Mouse (Mus musculus) bone marrow, adult 2 months (tissue): ENCODE data around the gene Pex11b. TPM values are rescaled to one million over a fixed set of nuclear protein-coding genes. Genes with fewer than 3 reads are reported as not detected.
"Not testable (repeated sequence)": the region's sequence is repeated elsewhere in the genome, so short reads cannot be mapped to it uniquely, and the experiment has no call there.

ENCODE experiments used
- H3K27ac ChIP-seq: fragments of 200-500 bp; 2 replicates; pipeline ENCODE4 v1.5.1; 2012; ENCODE audit warnings: low read depth, mild to moderate bottlenecking, control low read depth, inconsistent platforms, low read length; ENCODE audit not compliant: control insufficient read depth, poor library complexity, insufficient read depth
- H3K4me1 ChIP-seq: fragments of 200-500 bp; 2 replicates; pipeline ENCODE4 v1.6.1; 2011; ENCODE audit warnings: low read length; ENCODE audit not compliant: control insufficient read depth, insufficient read depth
- H3K4me3 ChIP-seq: fragments of 200-500 bp; replicated peaks from 2 replicates; pipeline ENCODE3; 2011; ENCODE audit warnings: mild to moderate bottlenecking, low read depth, low read length, control low read depth; ENCODE audit not compliant: control insufficient read depth
- CTCF ChIP-seq: fragments of 200-500 bp; IDR thresholded peaks from 2 replicates; pipeline ENCODE4 v1.5.1; 2011; ENCODE audit warnings: low read length, control low read depth; ENCODE audit not compliant: control insufficient read depth, insufficient read depth
- POLR2A ChIP-seq: fragments of 200-500 bp; IDR thresholded peaks from 2 replicates; pipeline ENCODE4 v1.6.1; 2011; ENCODE audit warnings: low read depth, mild to moderate bottlenecking, control low read depth, low read length, borderline replicate concordance; ENCODE audit not compliant: control insufficient read depth
- WGBS: fragments of 180-500 bp; shearing (Covaris S2); methylation state at CpG from one replicate; pipeline ENCODE4 v1.1.7; 2018; 5-methylcytosine and 5-hydroxymethylcytosine counted together
- polyA plus RNA-seq: library from polyadenylated mRNA; stranded (reverse); fragments of >200 nt; gene quantifications from 2 replicates; pipeline ENCODE4 v1.2.4, GENCODE M21; 2011; ENCODE audit warnings: low replicate concordance; ENCODE audit not compliant: missing spikeins, insufficient read depth, insufficient read length

The Pex11b gene
- polyA plus RNA-seq, 1 experiment = 11.4 TPM

DNA sequence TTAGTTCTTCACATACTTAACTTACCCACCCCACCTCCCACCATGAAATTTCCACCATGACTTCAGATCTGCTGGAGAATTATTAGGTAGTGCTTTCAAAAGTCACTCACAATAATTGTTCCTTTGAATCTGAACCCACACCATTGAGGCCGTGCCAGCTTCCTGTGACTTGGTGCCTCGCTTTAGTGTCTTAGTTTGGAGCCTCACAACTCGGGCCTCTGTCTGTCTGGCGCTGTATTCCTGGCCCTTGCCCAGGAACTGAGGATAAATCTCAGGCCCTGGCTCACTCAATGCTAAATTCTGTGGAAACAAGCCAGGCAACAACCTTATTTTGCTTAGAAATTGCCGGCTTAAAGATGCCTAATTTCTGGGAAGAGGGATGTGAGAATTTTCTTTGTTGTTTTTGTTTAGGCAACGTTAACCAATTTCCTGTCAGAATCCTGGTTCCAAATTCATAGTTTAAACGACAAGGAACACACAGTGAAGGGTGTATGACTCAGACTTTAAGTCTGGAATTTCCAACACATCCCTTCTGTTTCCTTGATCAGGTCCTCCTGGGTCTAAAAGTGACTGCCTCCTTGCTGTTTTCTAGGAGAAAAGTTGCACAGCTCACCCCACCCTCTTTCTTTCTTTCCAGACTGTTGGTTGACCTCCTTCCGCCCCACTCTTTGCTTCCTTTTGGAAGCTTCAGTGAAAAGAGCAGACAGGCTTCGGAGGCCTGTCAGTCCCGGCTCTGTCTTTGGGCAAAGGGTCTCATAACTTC lies 33.1 kb upstream of the Pex11b start:
- Histone ChIP-seq H3K4me3 (no peak overlapping the region), H3K4me1 (peaks cover 1% of the 10 kb centered on the region; the same call in 1 of the 2 replicates), H3K27ac (no peak overlapping the region)
- WGBS = 64% methylated on average over 10 of the region's 10 CpGs
- TF ChIP-seq CTCF (no peak), POLR2A (no peak)

DNA sequence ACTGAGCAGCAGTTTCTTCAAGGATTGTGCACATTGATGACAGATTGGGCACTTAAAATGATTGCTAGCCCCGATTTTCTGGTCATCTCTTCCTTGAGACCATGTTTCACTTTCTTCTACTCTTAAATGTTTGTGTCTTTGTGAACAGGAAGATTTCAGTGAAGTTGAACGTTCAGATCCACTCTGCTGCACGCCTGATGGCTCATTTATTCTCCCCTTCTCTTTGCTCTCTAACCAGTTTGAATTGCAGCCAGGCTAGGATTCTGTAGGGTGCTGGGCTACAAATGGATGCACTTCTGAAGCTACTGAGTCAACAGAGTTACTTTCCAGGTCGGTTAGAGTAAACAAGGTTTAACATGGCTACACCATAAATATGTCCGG lies 32.5 kb upstream of the Pex11b start:
- TF ChIP-seq CTCF = no peak
- no peak for TF ChIP-seq POLR2A
- 58% methylated on average over 5 of the region's 5 CpGs for WGBS
- H3K4me1 ChIP-seq = peaks cover 1% of the 10 kb centered on the region; the same call in 1 of the 2 replicates
- no peak overlapping the region for H3K4me3 ChIP-seq
- H3K27ac ChIP-seq = no peak overlapping the region

- Histone ChIP-seq H3K27ac (no peak overlapping the region), H3K4me1 (0 out of 2 replicates have a peak, but pooled peaks cover 1% of the 10 kb centered on the region), H3K4me3 (no peak overlapping the region)
- TF ChIP-seq CTCF (no peak), POLR2A (no peak)
- WGBS = 80% methylated on average over 5 of the region's 5 CpGs
Observed at GRCm38 (mm10) chr3:96603311-96603710, 31.9 kb upstream of the Pex11b start.

DNA sequence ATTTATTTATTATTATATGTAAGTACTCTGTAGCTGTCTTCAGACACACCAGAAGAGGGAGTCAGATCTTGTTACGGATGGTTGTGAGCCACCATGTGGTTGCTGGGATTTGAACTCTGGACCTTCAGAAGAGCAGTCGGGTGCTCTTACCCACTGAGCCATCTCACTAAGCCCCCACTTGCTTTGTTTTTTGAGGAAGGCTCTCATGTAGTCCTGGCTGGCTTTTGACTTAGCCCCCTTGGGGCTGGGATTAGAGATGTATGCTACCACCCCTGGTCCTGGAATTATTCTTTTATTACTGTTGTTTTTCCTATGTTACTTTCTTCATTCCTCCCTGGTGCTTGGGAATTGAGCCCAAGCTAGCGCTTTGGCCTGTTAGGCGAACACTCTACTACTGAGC lies 29.2 kb upstream of the Pex11b start:
- H3K4me1 ChIP-seq, H3K4me3 ChIP-seq, H3K27ac ChIP-seq: not testable (repeated sequence)
- WGBS = 85% methylated on average over 4 of the region's 4 CpGs

DNA sequence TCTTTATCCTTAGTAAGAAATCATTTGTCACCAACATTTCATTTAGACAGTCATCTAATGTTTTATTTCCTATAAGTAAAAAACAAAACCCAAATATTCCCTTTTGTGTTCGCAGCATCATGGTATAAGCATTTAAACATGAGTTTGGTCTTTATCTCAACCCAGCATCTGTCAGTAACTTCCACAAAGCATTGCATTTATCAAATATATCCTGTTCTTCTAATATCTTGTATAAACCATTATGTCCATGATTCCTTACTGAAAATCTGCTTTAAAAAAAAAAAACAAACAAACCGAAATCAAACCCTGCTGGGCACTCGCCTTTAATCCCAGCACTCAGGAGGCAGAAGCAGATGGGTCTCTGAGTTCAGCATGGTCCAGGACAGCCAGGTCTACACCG lies 28.6 kb upstream of the Pex11b start:
- WGBS = 76% methylated on average over 4 of the region's 4 CpGs
- Histone ChIP-seq H3K4me3 (no peak overlapping the region), H3K27ac (no peak overlapping the region), H3K4me1 (no peaks in the 10 kb centered on the region)
- TF ChIP-seq POLR2A = no peak
- TF ChIP-seq CTCF = no peak

GRCm38 (mm10) chr3:96617941-96618340 lies 17.2 kb upstream of the Pex11b start:
- Histone ChIP-seq H3K4me3 (no peak overlapping the region), H3K27ac (no peak overlapping the region), H3K4me1 (no peaks in the 10 kb centered on the region)
- WGBS = 86% methylated on average over 3 of the region's 3 CpGs
- TF ChIP-seq CTCF = no peak

DNA sequence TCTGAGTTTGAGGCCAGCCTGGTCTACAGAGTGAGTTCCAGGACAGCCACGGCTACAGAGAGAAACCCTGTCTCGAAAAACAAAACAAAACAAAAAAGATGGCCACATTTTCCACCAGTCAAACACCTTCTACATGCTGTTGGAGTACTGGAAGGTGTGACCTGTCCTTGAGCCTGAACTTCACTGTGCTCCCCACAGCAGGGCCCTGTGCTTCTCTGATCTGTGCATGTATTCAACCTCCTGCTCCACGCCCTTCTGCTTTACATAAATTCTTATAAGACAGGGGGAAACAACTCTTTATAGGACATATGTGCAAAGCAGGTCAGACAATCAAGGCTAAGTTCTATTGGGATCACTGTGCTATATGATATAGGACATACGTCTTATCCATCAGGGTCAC lies 12.0 kb upstream of the Pex11b start:
- WGBS = 89% methylated on average over 4 of the region's 4 CpGs
- TF ChIP-seq POLR2A = no peak
- TF ChIP-seq CTCF = no peak
- Histone ChIP-seq H3K4me1 (no peaks in the 10 kb centered on the region), H3K4me3 (no peak overlapping the region), H3K27ac (no peak overlapping the region)

- Histone ChIP-seq H3K27ac (peak within 1 kb of the TSS; percentile 29; the same call in 1 of the 2 replicates), H3K4me3 (peak within 1 kb of the TSS; percentile 96)
- WGBS = under 1% methylated on average over 48 of the region's 48 CpGs
Observed at GRCm38 (mm10) chr3:96629729-96630600, 5.2 kb upstream of the Pex11b start, which contains the start of gene Rbm8a. Rbm8a (plus strand) TSS chr3:96629933.

GRCm38 (mm10) chr3:96632058-96632457 lies 3.1 kb upstream of the Pex11b start:
- peaks cover 1% of the 10 kb centered on the region; the same call in 1 of the 2 replicates for H3K4me1 ChIP-seq
- TF ChIP-seq POLR2A = no peak
- TF ChIP-seq CTCF = no peak
- no peak overlapping the region for H3K4me3 ChIP-seq
- no peak overlapping the region for H3K27ac ChIP-seq

More at GRCm38 (mm10) chr3:96629729-96630600, 5.2 kb upstream of the Pex11b start, which contains the start of gene Rbm8a:
- peak; percentile 63; the same call in 1 of the 2 replicates for TF ChIP-seq POLR2A
- TF ChIP-seq CTCF = no peak
- H3K4me1 ChIP-seq = peaks cover 1% of the 10 kb centered on the region; the same call in 1 of the 2 replicates
